Mouse (Mus musculus) E14TG2a.4 (cell line): ENCODE results near the gene Mt1.
A peak's percentile ranks its signal among the peaks of the same experiment; 100 is the strongest.

Source experiments
- H3K27me3 ChIP-seq: 2 replicates; pipeline ENCODE4 v1.6.1; 2014; ENCODE audit warnings: low read length, control low read depth; ENCODE audit not compliant: insufficient read depth
- H3K36me3 ChIP-seq: 2 replicates; pipeline ENCODE4 v1.6.1; 2014; ENCODE audit warnings: low read length, control low read depth; ENCODE audit not compliant: insufficient read depth
- H3K4me1 ChIP-seq: replicated peaks from 2 replicates; pipeline ENCODE4 v1.6.1; 2014; ENCODE audit warnings: low read depth, low read length, control low read depth
- H3K4me3 ChIP-seq: replicated peaks from 2 replicates; pipeline ENCODE4 v1.5.1; 2014; ENCODE audit warnings: mild to moderate bottlenecking, low read length
- H3K9me3 ChIP-seq: 2 replicates; pipeline ENCODE4 v1.6.1; 2014; ENCODE audit warnings: low read length, control low read depth
- CTCF ChIP-seq: conservative IDR thresholded peaks from 2 replicates; pipeline ENCODE4 v1.5.1; 2014; ENCODE audit warnings: low read length
- NANOG ChIP-seq: IDR thresholded peaks from 2 replicates; pipeline ENCODE4 v1.6.1; 2014; ENCODE audit warnings: borderline replicate concordance, low read length, mixed read lengths
- POU5F1 ChIP-seq: IDR thresholded peaks from 2 replicates; pipeline ENCODE4 v1.6.1; 2014; ENCODE audit warnings: low read length, borderline replicate concordance

The Mt1 gene

GRCm38 (mm10) chr8:94180561-94180908 lies 1.7 kb downstream of the Mt1 start:
- Histone ChIP-seq H3K4me3 (peak overlapping the region; percentile 86), H3K27me3 (peaks cover 45% of the 10 kb centered on the region), H3K36me3 (no peaks in the 10 kb centered on the region), H3K4me1 (peaks cover 74% of the 10 kb centered on the region), H3K9me3 (no peaks in the 10 kb centered on the region)
- TF ChIP-seq NANOG, result no peak
- TF ChIP-seq CTCF, result no peak
- TF ChIP-seq POU5F1, result no peak

DNA sequence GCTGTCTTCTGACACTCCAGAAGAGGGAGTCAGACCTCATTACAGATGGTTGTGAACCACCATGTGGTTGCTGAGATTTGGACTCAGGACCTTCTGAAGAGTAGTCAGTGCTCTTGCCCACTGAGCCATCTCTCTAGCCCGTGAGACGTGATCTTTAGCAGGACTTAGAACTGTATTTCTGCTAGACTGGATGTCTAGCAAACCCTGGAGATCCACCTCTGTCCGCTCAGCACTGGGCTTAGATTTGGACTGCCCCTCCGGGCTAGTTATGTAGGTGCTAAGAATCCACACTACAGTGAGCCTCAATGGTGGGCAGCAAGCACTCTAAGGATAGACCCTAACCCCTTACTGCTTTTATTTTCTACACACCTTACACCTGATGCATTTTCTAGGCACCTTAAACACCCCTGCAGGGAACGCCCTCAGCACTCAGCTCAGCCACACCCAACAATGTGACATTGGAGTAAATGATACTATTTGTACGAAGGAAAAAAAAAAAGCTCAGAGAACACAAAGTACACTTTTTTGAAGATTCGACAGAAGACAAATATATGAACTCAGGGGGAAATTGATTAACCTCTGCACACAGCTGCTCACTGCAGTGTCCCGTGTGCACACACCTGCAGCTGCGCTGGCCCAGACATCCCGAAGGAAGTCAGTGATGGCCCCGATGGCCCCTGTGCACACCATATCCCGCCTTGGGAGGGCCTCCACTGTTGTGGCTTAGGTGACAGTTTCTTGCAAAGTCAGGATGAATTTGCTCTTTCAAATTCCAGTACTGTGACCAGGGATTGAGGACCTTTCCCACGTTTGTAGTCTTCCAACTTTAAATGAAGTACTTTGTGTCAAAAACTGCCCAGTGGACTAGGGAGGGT lies 3.4 kb downstream of the Mt1 start:
- H3K27me3 ChIP-seq, result peaks cover 50% of the 10 kb centered on the region
- H3K4me1 ChIP-seq, result peaks cover 81% of the 10 kb centered on the region
- peak overlapping the region; percentile 65 for H3K4me3 ChIP-seq
- H3K36me3 ChIP-seq, result no peaks in the 10 kb centered on the region
- no peak for TF ChIP-seq NANOG
- TF ChIP-seq POU5F1, result no peak
- TF ChIP-seq CTCF, result no peak
- H3K9me3 ChIP-seq, result no peaks in the 10 kb centered on the region

DNA sequence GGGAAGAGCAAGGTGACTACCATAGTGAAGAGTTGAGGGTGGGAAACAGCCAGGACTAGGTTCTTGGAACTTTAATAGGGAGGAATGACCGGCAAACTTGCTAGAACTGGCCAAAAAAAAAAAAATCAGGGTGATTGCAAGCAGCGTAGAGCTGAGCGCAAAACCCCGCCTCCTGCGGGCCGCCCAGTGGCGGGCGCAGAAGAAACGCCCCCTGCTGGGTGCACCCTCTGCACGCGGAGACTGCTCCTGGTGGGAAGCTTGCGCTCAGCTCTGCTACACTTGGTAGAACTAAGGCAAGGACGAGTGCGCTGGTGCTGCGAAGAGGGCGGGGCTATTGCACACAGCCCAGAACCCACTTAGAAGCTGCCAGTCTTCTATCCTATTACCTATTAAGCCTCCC lies 4.2 kb downstream of the Mt1 start:
- H3K4me1 ChIP-seq, result peaks cover 88% of the 10 kb centered on the region
- H3K9me3 ChIP-seq, result no peaks in the 10 kb centered on the region
- peaks cover 49% of the 10 kb centered on the region for H3K27me3 ChIP-seq
- TF ChIP-seq POU5F1 (no peak), CTCF (no peak), NANOG (no peak)
- H3K36me3 ChIP-seq, result no peaks in the 10 kb centered on the region
- H3K4me3 ChIP-seq, result peak overlapping the region; percentile 65

- H3K4me1 ChIP-seq, result peaks cover 87% of the 10 kb centered on the region
- H3K4me3 ChIP-seq, result peak overlapping the region; percentile 65
- H3K27me3 ChIP-seq, result peaks cover 37% of the 10 kb centered on the region
These were observed 5.5 kb downstream of the Mt1 start for GRCm38 (mm10) chr8:94184357-94184843.

GRCm38 (mm10) chr8:94185791-94186190 lies 6.9 kb downstream of the Mt1 start:
- H3K4me3 ChIP-seq, result peak overlapping the region; percentile 63; the same call in 1 of the 2 replicates
- TF ChIP-seq POU5F1, result no peak
- no peak for TF ChIP-seq NANOG
- no peak for TF ChIP-seq CTCF
- no peaks in the 10 kb centered on the region for H3K36me3 ChIP-seq

More at GRCm38 (mm10) chr8:94184357-94184843, 5.5 kb downstream of the Mt1 start:
- Histone ChIP-seq H3K36me3 (no peaks in the 10 kb centered on the region), H3K9me3 (no peaks in the 10 kb centered on the region)
- TF ChIP-seq NANOG, result no peak
- TF ChIP-seq CTCF, result no peak
- no peak for TF ChIP-seq POU5F1

DNA sequence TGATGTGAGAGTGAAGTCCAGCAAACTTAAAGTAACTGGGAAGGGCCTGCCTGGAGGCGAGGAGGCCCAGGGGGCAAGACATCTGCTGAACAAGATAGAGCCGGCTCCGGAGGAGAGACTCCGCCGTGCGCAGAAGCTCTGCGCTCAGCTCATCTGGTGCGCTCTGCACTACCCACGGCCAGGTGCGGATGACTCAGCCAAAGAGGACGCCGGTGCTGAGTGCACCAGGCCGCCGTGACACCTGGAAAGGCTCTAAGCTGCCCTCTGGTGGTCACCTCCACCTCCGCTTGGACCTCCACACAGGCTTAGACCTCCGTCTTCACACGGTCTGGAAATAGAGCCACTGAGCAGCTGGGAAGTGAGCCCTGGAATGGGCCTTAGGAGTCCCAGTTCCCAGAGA lies 7.7 kb downstream of the Mt1 start:
- peak; percentile 49 for TF ChIP-seq CTCF
- TF ChIP-seq POU5F1, result no peak
- peaks cover 91% of the 10 kb centered on the region for H3K4me1 ChIP-seq

More at GRCm38 (mm10) chr8:94185791-94186190, 6.9 kb downstream of the Mt1 start:
- Histone ChIP-seq H3K4me1 (peaks cover 87% of the 10 kb centered on the region), H3K9me3 (no peaks in the 10 kb centered on the region), H3K27me3 (peaks cover 25% of the 10 kb centered on the region)

DNA sequence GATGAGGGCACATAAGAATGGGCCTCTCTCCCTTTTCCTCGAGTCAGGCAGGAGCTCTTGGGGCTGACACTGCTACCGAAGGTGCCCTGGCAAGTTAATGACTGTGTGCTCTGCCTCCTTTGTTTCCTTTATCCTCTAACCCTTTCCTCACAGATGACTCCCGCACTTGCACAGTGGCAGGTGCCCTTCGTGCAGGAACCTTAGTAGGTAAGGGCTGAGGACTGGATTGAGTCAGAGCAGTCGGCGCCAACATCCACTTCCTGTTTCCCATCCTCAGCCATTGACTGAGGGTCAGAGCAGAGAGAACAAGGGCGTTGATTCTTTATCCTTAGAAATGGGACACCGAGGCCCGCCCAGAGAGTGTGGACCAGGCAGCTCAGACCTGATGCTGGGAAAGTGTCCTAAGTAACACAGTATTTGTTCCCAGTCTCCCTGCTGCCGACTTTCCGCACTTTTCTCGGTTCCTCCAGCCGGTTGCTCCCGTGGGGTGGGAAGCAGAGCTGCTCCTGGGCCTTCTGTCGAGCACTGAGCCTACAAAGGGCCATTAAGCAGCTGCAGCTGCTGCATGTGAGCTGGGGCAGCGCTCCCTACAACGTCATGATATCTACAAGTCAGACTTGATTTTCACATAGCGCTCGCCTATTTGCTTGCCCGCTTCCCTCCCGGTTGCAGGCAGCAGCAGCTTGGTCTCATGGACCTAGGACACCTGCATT lies 8.6 kb downstream of the Mt1 start:
- no peaks in the 10 kb centered on the region for H3K36me3 ChIP-seq
- no peaks in the 10 kb centered on the region for H3K9me3 ChIP-seq
- TF ChIP-seq CTCF (no peak), POU5F1 (no peak), NANOG (no peak)
- H3K4me1 ChIP-seq, result peaks cover 87% of the 10 kb centered on the region
- H3K4me3 ChIP-seq, result peak overlapping the region; percentile 63
- peaks cover 18% of the 10 kb centered on the region for H3K27me3 ChIP-seq

More for the DNA sequence above, 7.7 kb downstream of the Mt1 start:
- H3K27me3 ChIP-seq, result peaks cover 22% of the 10 kb centered on the region
- no peaks in the 10 kb centered on the region for H3K36me3 ChIP-seq
- peak overlapping the region; percentile 63 for H3K4me3 ChIP-seq
- H3K9me3 ChIP-seq, result no peaks in the 10 kb centered on the region

DNA sequence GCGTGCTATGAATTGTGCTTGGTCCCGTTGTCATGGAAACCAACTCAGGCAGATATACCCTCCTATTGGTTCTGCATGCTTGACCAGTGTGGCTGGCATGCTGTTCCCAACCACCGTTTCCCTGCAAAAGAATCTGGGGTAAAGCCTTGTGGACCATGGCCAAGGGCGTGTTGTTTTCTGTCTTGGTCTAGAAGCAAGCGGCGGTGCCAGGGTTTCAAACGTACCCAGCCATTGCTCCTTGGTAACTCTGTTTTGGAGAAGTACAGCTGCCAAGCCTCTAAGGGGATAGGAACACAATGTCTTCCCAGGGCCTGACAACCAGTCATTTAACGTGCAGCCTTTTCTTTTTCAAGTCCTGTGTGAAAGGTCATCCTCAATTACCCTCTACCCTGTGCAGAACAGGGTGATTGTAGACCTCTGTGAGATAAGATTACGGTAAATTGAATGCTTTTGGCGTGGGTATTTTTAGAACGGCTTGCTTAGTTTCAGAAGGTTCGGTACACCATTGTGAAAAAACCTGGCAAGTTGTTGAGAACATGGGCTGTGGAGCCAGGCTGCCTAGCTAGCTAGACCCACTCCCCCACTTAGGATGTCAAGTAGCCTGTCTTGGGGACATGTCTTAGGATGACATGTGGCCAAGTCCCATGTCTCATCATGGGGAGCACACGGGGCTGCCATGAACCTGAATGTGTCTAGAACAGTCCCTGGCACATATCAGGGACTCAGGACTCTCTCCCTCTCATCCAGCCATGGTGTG lies 10.6 kb downstream of the Mt1 start:
- Histone ChIP-seq H3K4me3 (no peak overlapping the region), H3K36me3 (no peaks in the 10 kb centered on the region), H3K4me1 (peaks cover 71% of the 10 kb centered on the region), H3K9me3 (no peaks in the 10 kb centered on the region), H3K27me3 (peaks cover 8% of the 10 kb centered on the region)
- TF ChIP-seq CTCF (no peak), NANOG (no peak), POU5F1 (no peak)
